Mouse (Mus musculus) frontal cortex, adult 2 months (tissue): ENCODE measurements around the gene Zfp820. TPM values are rescaled to one million over a fixed set of nuclear protein-coding genes. Genes with fewer than 3 reads are reported as not detected.
"Not testable (repeated sequence)": the region's sequence is repeated elsewhere in the genome, so short reads cannot be mapped to it uniquely, and the experiment has no call there.

ENCODE experiments used
- DNase-seq, 2 experiments: peaks; one replicate each; pipeline ENCODE4 v3.0.0; 2022; ENCODE audit warnings: low spot score in 1 of 2; ENCODE audit errors: extremely low spot score in 1 of 2
- polyA plus RNA-seq: library from polyadenylated mRNA; depleted of rRNA; stranded (reverse); fragments of >200 nt; gene quantifications from 2 replicates; pipeline ENCODE4 v1.2.3, GENCODE M21; 2012; rRNA removed

The Zfp820 gene
- 0.78 and 0.88 TPM in 2 replicates for polyA plus RNA-seq

- DNase-seq: peak; percentile 1 to 53
Measured at GRCm38 (mm10) chr17:21845545-21846321, at the start of gene Zfp820. Gene Zfp820, minus strand, starts transcription at chr17:21845772.

- DNase-seq: no peak
Measured at GRCm38 (mm10) chr17:21871256-21871655, 25.7 kb upstream of the Zfp820 start.

GRCm38 (mm10) chr17:21846322-21846582 lies 680 bp upstream of the Zfp820 start:
- DNase-seq: not testable (repeated sequence)

- DNase-seq: no peak
Measured at GRCm38 (mm10) chr17:21838510-21838909, 7.1 kb downstream of the Zfp820 start.

- not testable (repeated sequence) for DNase-seq
Measured at GRCm38 (mm10) chr17:21801373-21801772, 44.2 kb downstream of the Zfp820 start.

GRCm38 (mm10) chr17:21792256-21792655 lies 53.3 kb downstream of the Zfp820 start:
- no peak for DNase-seq

GRCm38 (mm10) chr17:21770336-21770735 lies 75.2 kb downstream of the Zfp820 start:
- DNase-seq: no peak

Other genes starting within 250 kb of the Zfp820 start
- gene Zfp983, start 195.1 kb downstream of the Zfp820 start, polyA plus RNA-seq: 6.3 and 7.6 TPM in 2 replicates
- gene Gm10226, start 153.9 kb downstream of the Zfp820 start, polyA plus RNA-seq: 6.7 and 9.1 TPM in 2 replicates
- 6.5 and 7.2 TPM in 2 replicates for gene Zfp760, start 138.0 kb downstream of the Zfp820 start, polyA plus RNA-seq
- 3.4 and 4.1 TPM in 2 replicates for gene Zfp229, start 115.0 kb downstream of the Zfp820 start, polyA plus RNA-seq
- 4.0 and 5.6 TPM in 2 replicates for gene Zfp995, start 64.2 kb upstream of the Zfp820 start, polyA plus RNA-seq
- 10.5 and 11.7 TPM in 2 replicates for gene Zfp942, start 116.7 kb upstream of the Zfp820 start, polyA plus RNA-seq
- 15.8 and 17.1 TPM in 2 replicates for gene Zfp943, start 116.8 kb upstream of the Zfp820 start, polyA plus RNA-seq